Mouse (Mus musculus) naive thymus-derived CD4-positive, alpha-beta T cell, adult 5 months (primary cell): ENCODE results near the gene Pfkfb2. TPM values are rescaled to one million over a fixed set of nuclear protein-coding genes. Genes with fewer than 3 reads are reported as not detected.

ENCODE experiments used
- polyA plus RNA-seq: library from polyadenylated mRNA; unstranded; fragments of 100-300 nt; shearing (Covaris generic); gene quantifications from one replicate; pipeline ENCODE4 v1.2.1, GENCODE M21; 2017

Pfkfb2 gene
- polyA plus RNA-seq: 7.5 TPM

DNA sequence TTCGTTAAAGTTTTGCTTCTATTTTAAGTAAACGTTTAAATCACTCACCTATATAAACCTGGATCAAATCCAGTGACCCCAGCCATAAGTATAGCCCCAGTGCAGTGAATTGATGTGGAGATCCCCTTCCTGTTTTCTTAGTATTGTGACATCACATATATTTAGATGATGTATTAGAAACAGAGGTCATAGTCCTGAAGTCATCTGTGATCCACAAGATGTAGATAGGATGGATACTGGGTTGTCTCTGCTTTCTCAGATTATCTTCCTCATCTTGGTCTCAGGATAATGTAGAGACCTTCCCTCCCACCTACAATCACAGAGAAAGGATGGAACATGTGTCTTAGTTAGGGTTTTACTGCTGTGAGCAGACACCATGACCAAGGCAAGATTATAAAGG is at the start of gene Pfkfb2:
Gene Pfkfb2 (minus strand): TSS at position 101 of the 400 bp plus-strand sequence.

DNA sequence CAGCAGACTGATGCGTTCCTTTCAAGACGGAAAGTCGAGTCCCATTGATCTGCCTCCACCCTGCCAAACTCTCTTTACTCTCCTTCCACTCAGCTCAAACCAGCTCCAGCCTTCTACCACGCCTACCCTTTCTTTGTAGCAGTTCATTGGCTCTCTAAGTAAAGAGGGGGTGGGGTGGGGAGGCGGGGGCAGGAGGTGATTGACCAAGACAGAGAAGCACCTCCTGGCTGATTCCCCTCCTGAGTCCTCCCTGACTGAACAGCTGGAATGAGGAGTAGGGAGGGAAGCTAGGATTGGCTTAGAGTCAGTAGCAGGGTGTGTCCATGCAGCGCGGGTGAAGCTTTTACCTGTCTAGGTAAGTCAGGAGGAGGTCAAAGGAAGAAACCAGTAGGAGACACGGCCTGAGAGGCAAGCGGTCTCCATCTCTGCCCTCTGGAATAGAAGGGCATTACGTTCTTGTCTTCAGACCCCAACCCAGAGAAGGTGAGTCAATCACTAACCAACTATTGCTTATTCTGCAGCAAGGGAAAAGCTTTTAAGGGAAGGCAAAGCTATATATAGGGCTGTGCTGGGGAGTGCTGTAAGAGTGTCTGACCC is 2.8 kb upstream of the Pfkfb2 start, which contains the start of gene AA986860:
Gene AA986860 (plus strand): TSS at position 236 of the 597 bp plus-strand sequence.

DNA sequence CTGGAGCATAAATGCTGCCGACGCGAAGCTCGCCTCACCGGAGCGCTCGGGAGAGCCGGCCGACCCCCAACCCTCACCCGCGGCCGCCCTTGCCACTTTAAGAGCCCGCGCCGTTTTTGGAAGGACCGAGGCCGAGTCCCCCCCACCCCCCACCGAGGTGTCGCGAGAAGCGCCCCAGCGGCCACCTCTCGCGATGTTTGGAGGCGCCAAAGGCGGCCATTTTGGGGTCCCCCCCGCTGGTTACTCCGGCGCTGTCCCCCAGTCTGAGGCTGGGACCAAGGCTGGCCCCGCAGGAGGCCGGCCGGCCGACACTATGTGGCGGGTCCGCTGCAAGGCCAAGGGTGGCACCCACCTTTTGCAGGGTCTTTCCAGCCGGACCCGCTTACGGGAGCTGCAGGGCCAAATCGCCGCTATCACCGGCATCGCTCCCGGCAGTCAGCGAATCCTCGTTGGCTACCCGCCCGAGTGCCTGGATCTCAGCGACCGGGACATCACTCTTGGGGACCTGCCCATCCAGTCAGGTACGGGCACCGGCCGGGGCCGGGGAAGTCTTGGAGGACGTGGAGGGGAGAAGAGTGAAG is 11.7 kb downstream of the Pfkfb2 start, which contains the start of gene Yod1:
Gene Yod1 (plus strand): TSS at position 37 of the 581 bp plus-strand sequence.

DNA sequence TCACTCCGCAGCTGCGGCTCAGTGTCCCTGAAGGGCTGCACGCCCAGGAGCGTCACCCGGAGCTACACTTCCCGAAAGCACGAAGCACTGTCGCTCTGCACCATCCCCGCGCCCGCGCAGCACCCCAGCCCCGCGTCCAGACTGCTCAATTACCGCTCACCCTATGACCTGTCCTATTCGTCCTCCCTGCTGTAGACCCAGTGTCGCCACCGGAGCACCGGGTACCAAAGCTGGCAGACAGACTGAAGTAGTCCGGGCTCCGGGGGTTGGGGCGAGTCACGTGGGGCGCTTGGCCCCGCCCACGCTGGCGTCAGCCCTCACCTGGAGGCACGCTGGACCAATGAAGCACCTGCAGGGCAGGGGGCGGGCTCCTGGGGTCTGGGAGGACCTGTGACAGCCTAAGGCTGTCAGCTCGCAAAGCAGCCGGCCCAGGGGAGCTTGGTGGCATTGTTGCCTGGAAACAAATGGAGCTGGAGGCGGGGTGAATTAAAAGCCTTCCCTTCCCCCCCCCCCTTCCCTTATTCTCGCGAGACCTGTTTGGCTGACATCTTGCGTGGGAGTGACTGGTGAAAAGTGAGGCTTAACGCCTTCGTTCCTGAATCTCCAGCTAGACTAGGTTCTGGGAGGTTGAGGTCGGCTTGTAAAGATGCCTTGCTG is 13.4 kb downstream of the Pfkfb2 start, which contains the start of gene Gm29427:
Gene Gm29427 (minus strand): TSS at position 239 of the 657 bp plus-strand sequence.

DNA sequence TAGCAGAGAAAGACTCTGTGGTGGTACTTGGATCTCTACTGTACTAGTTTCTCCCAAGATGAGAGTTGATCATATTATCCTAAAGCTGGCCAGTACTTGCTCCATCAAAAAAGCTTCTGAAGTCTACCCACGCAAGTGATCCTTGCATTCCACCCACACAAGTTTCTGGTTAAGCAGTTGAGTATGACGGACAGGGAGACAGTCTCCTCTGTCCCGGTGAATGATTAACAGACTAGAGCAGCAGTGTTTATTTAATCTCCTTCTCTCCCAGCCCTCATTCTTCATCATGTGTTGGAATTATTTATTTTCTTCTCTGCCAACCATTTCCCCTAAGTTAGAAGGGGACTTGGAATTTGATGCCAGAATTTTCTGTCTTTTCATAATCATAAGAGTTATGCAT is 67.6 kb downstream of the Pfkfb2 start, which contains the start of gene C4bp:
Gene C4bp (minus strand): TSS at position 179 of the 400 bp plus-strand sequence.

Other genes with a start within 250 kb of the Pfkfb2 start
- not detected for gene Zp3r, start 99.6 kb downstream of the Pfkfb2 start, polyA plus RNA-seq
- not detected for gene C4bp, start 67.6 kb downstream of the Pfkfb2 start, polyA plus RNA-seq
- gene Gm29427, start 13.5 kb downstream of the Pfkfb2 start, polyA plus RNA-seq: not detected
- 4.8 TPM for gene Yod1, start 11.9 kb downstream of the Pfkfb2 start, polyA plus RNA-seq
- not detected for gene AA986860, start 2.7 kb upstream of the Pfkfb2 start, polyA plus RNA-seq
- not detected for gene Fcamr, start 71.6 kb upstream of the Pfkfb2 start, polyA plus RNA-seq
- gene Pigr, start 97.4 kb upstream of the Pfkfb2 start, polyA plus RNA-seq: not detected
- not detected for gene Fcmr, start 136.4 kb upstream of the Pfkfb2 start, polyA plus RNA-seq
- not detected for gene Il24, start 158.2 kb upstream of the Pfkfb2 start, polyA plus RNA-seq
- not detected for gene Il20, start 182.2 kb upstream of the Pfkfb2 start, polyA plus RNA-seq
- gene Il19, start 210.9 kb upstream of the Pfkfb2 start, polyA plus RNA-seq: not detected